Mouse (Mus musculus) forebrain, postnatal 0 days (tissue): ENCODE measurements around the gene Ms4a3. TPM values are rescaled to one million over a fixed set of nuclear protein-coding genes. Genes with fewer than 3 reads are reported as not detected.

Source experiments
- ATAC-seq: fragments of 200-750 bp; cut with Nextera tagmentation; 2 replicates; pipeline ENCODE4 v1.8.0; 2017; ENCODE audit warnings: mild to moderate bottlenecking, moderate library complexity
- DNase-seq: peaks from one replicate; pipeline ENCODE4 v3.0.0-alpha.2; 2015
- H3K27ac ChIP-seq: fragments of 300-500 bp; sonication (generic); 2 replicates; pipeline ENCODE4 v1.5.1; 2014; ENCODE audit warnings: low read depth, mild to moderate bottlenecking, antibody characterized with exemption, low read length, moderate library complexity, mixed read lengths
- H3K27me3 ChIP-seq: fragments of 300-500 bp; sonication (generic); 2 replicates; pipeline ENCODE4 v1.6.1; 2014; ENCODE audit warnings: mild to moderate bottlenecking, low read length, mixed read lengths; ENCODE audit not compliant: insufficient read depth
- H3K36me3 ChIP-seq: fragments of 300-500 bp; sonication (generic); 2 replicates; pipeline ENCODE4 v1.6.1; 2014; ENCODE audit warnings: mild to moderate bottlenecking, moderate library complexity; ENCODE audit not compliant: insufficient read depth
- H3K4me1 ChIP-seq: fragments of 300-500 bp; sonication (generic); 2 replicates; pipeline ENCODE4 v1.6.1; 2014; ENCODE audit warnings: antibody characterized with exemption; ENCODE audit not compliant: insufficient read depth
- H3K4me2 ChIP-seq: fragments of 300-500 bp; sonication (generic); 2 replicates; pipeline ENCODE4 v1.6.1; 2014; ENCODE audit warnings: low read depth, mild to moderate bottlenecking, moderate library complexity
- H3K4me3 ChIP-seq: fragments of 300-500 bp; sonication (generic); 2 replicates; pipeline ENCODE4 v1.5.1; 2014; ENCODE audit warnings: low read depth, low read length, mixed read lengths
- H3K9ac ChIP-seq: fragments of 300-500 bp; sonication (generic); 2 replicates; pipeline ENCODE4 v1.6.1; 2014; ENCODE audit warnings: mild to moderate bottlenecking
- H3K9me3 ChIP-seq: fragments of 300-500 bp; sonication (generic); 2 replicates; pipeline ENCODE4 v1.6.1; 2016; ENCODE audit warnings: low read length
- CTCF ChIP-seq: sonication (generic); IDR thresholded peaks from 2 replicates; pipeline ENCODE4 v1.5.1; 2016; ENCODE audit warnings: antibody characterized with exemption, control low read depth, low read depth
- WGBS: fragments of 180-500 bp; shearing (Covaris S2); extraction: QIAGEN DNeasy Blood & Tissue Kit; methylation state at CpG from one replicate; pipeline ENCODE4 v1.1.7; 2014; 5-methylcytosine and 5-hydroxymethylcytosine counted together
- polyA plus RNA-seq: library from polyadenylated mRNA; unstranded; fragments of >200 nt; fragmentation: Nextera tagmentation; extraction: Ambion mirVana; gene quantifications from 2 replicates; pipeline ENCODE4 v1.2.1, GENCODE M21; 2015
- total RNA-seq: library from RNA; depleted of rRNA; stranded (reverse); fragments of >200 nt; gene quantifications from 2 replicates; pipeline ENCODE4 v1.2.3, GENCODE M21; 2014; rRNA removed

Ms4a3 gene
- total and polyA plus RNA-seq, 2 experiments from 2014 or later = not detected

- no peak for TF ChIP-seq CTCF
- H3K36me3 ChIP-seq = no peaks in the 10 kb centered on the region
- no peaks in the 10 kb centered on the region for H3K4me1 ChIP-seq
- no peaks in the 10 kb centered on the region for H3K27me3 ChIP-seq
- no peak for DNase-seq
- no peak for ATAC-seq
- no peak overlapping the region for H3K4me2 ChIP-seq
- H3K27ac ChIP-seq = no peak overlapping the region
- 87% methylated on average over 3 of the region's 3 CpGs for WGBS
- no peaks in the 10 kb centered on the region for H3K9me3 ChIP-seq
- H3K4me3 ChIP-seq = no peak overlapping the region
- no peak overlapping the region for H3K9ac ChIP-seq
These were observed 39.3 kb downstream of the Ms4a3 start for GRCm38 (mm10) chr19:11601349-11601748.

GRCm38 (mm10) chr19:11589891-11590449 lies 50.7 kb downstream of the Ms4a3 start:
- no peaks in the 10 kb centered on the region for H3K27me3 ChIP-seq
- no peak overlapping the region for H3K4me3 ChIP-seq
- no peak for TF ChIP-seq CTCF
- no peak overlapping the region for H3K4me2 ChIP-seq
- H3K27ac ChIP-seq = no peak overlapping the region
- H3K9me3 ChIP-seq = no peaks in the 10 kb centered on the region
- ATAC-seq (no peak), DNase-seq (no peak)
- H3K4me1 ChIP-seq = no peaks in the 10 kb centered on the region
- no peaks in the 10 kb centered on the region for H3K36me3 ChIP-seq
- no peak overlapping the region for H3K9ac ChIP-seq
- WGBS = 70% methylated on average over 2 of the region's 2 CpGs

GRCm38 (mm10) chr19:11589205-11589604 lies 51.4 kb downstream of the Ms4a3 start:
- no peaks in the 10 kb centered on the region for H3K27me3 ChIP-seq
- no peak for TF ChIP-seq CTCF
- H3K4me2 ChIP-seq = no peak overlapping the region
- H3K36me3 ChIP-seq = no peaks in the 10 kb centered on the region
- no peak overlapping the region for H3K4me3 ChIP-seq
- H3K27ac ChIP-seq = no peak overlapping the region
- ATAC-seq (no peak), DNase-seq (no peak)
- H3K4me1 ChIP-seq = no peaks in the 10 kb centered on the region
- no peak overlapping the region for H3K9ac ChIP-seq
- 74% methylated on average over 4 of the region's 4 CpGs for WGBS
- no peaks in the 10 kb centered on the region for H3K9me3 ChIP-seq

Other genes starting within 250 kb of the Ms4a3 start
- not detected in 2 replicates for gene Ms4a4c, start 236.1 kb downstream of the Ms4a3 start, total RNA-seq
- gene Ms4a4c, start 236.1 kb downstream of the Ms4a3 start, polyA plus RNA-seq = 0.16 TPM in 1 of 2 replicates, not detected in the other
- not detected in 2 replicates for gene Ms4a4b, start 197.3 kb downstream of the Ms4a3 start, total RNA-seq
- not detected in 2 replicates for gene Ms4a4b, start 197.3 kb downstream of the Ms4a3 start, polyA plus RNA-seq
- gene Ms4a6c, start 171.5 kb downstream of the Ms4a3 start, total RNA-seq = 2.5 and 5.9 TPM in 2 replicates
- 2.5 and 3.0 TPM in 2 replicates for gene Ms4a6c, start 171.5 kb downstream of the Ms4a3 start, polyA plus RNA-seq
- 0.15 TPM in 1 of 2 replicates, not detected in the other for gene Gm8369, start 154.9 kb downstream of the Ms4a3 start, total RNA-seq
- gene Gm8369, start 154.9 kb downstream of the Ms4a3 start, polyA plus RNA-seq = 0.54 and 0.73 TPM in 2 replicates
- gene Ms4a6b, start 124.3 kb downstream of the Ms4a3 start, total RNA-seq = 2.2 and 5.9 TPM in 2 replicates
- 2.0 and 3.3 TPM in 2 replicates for gene Ms4a6b, start 124.3 kb downstream of the Ms4a3 start, polyA plus RNA-seq
- not detected in 2 replicates for gene Ms4a4d, start 104.0 kb downstream of the Ms4a3 start, total RNA-seq
- not detected in 2 replicates for gene Ms4a4d, start 104.0 kb downstream of the Ms4a3 start, polyA plus RNA-seq
- gene Ms4a6d, start 36.0 kb downstream of the Ms4a3 start, total RNA-seq = 2.4 and 2.5 TPM in 2 replicates
- gene Ms4a6d, start 36.0 kb downstream of the Ms4a3 start, polyA plus RNA-seq = 2.8 TPM in 2 replicates
- gene Ms4a2, start 17.1 kb downstream of the Ms4a3 start, total RNA-seq = not detected in 2 replicates
- gene Ms4a2, start 17.1 kb downstream of the Ms4a3 start, polyA plus RNA-seq = not detected in 2 replicates
- gene Oosp2, start 19.7 kb upstream of the Ms4a3 start, total RNA-seq = not detected in 2 replicates
- 0.60 TPM in 1 of 2 replicates, not detected in the other for gene Oosp2, start 19.7 kb upstream of the Ms4a3 start, polyA plus RNA-seq
- not detected in 2 replicates for gene Oosp1, start 50.3 kb upstream of the Ms4a3 start, total RNA-seq
- not detected in 2 replicates for gene Oosp1, start 50.3 kb upstream of the Ms4a3 start, polyA plus RNA-seq
- not detected in 2 replicates for gene Oosp3, start 56.2 kb upstream of the Ms4a3 start, total RNA-seq
- gene Oosp3, start 56.2 kb upstream of the Ms4a3 start, polyA plus RNA-seq = not detected in 2 replicates
- not detected in 2 replicates for gene Gif, start 106.7 kb upstream of the Ms4a3 start, total RNA-seq
- not detected in 2 replicates for gene Gif, start 106.7 kb upstream of the Ms4a3 start, polyA plus RNA-seq
- 27.2 and 30.8 TPM in 2 replicates for gene Mrpl16, start 129.5 kb upstream of the Ms4a3 start, total RNA-seq
- 46.9 and 52.6 TPM in 2 replicates for gene Mrpl16, start 129.5 kb upstream of the Ms4a3 start, polyA plus RNA-seq
- gene Stx3, start 178.6 kb upstream of the Ms4a3 start, total RNA-seq = 26.6 and 31.3 TPM in 2 replicates
- gene Stx3, start 178.6 kb upstream of the Ms4a3 start, polyA plus RNA-seq = 20.8 and 27.2 TPM in 2 replicates
- not detected in 2 replicates for gene Olfr1417, start 198.4 kb upstream of the Ms4a3 start, total RNA-seq
- gene Olfr1417, start 198.4 kb upstream of the Ms4a3 start, polyA plus RNA-seq = 0.10 TPM in 1 of 2 replicates, not detected in the other
- gene Olfr1418, start 220.2 kb upstream of the Ms4a3 start, total RNA-seq = not detected in 2 replicates
- not detected in 2 replicates for gene Olfr1418, start 220.2 kb upstream of the Ms4a3 start, polyA plus RNA-seq
- not detected in 2 replicates for gene Olfr1419, start 234.3 kb upstream of the Ms4a3 start, total RNA-seq
- not detected in 2 replicates for gene Olfr1419, start 234.3 kb upstream of the Ms4a3 start, polyA plus RNA-seq
- not detected in 2 replicates for gene Olfr1420, start 245.7 kb upstream of the Ms4a3 start, total RNA-seq
- not detected in 2 replicates for gene Olfr1420, start 245.7 kb upstream of the Ms4a3 start, polyA plus RNA-seq